Mouse (Mus musculus) midbrain, embryonic 12.5 days (tissue): ENCODE measurements at regions not wholly inside any gene's neighbourhood (a gene's known extent, or its start where the extent isn't known, plus 50 kb on each side); places are given as distances from the start of the nearest gene placed in this dataset.

ENCODE experiments used
- ATAC-seq: fragments of 200-750 bp; cut with Nextera tagmentation; 2 replicates; pipeline ENCODE4 v1.8.0; 2017; ENCODE audit warnings: low read depth, moderate TSS enrichment, moderate library complexity; ENCODE audit not compliant: low FRiP score
- H3K27ac ChIP-seq: fragments of 300-500 bp; sonication (generic); replicated peaks from 2 replicates; pipeline ENCODE4 v1.5.1; 2016; ENCODE audit warnings: mild to moderate bottlenecking
- H3K27me3 ChIP-seq: fragments of 300-500 bp; sonication (generic); 2 replicates; pipeline ENCODE4 v1.6.1; 2016; ENCODE audit warnings: mild to moderate bottlenecking
- H3K36me3 ChIP-seq: fragments of 300-500 bp; sonication (generic); 2 replicates; pipeline ENCODE4 v1.6.1; 2016
- H3K4me1 ChIP-seq: fragments of 300-500 bp; sonication (generic); 2 replicates; pipeline ENCODE4 v1.6.1; 2016
- H3K4me2 ChIP-seq: fragments of 300-500 bp; sonication (generic); replicated peaks from 2 replicates; pipeline ENCODE4 v1.6.1; 2016; ENCODE audit warnings: mild to moderate bottlenecking, moderate library complexity
- H3K4me3 ChIP-seq: fragments of 300-500 bp; sonication (generic); 2 replicates; pipeline ENCODE4 v1.5.1; 2016; ENCODE audit warnings: mild to moderate bottlenecking
- H3K9ac ChIP-seq: fragments of 300-500 bp; sonication (generic); replicated peaks from 2 replicates; pipeline ENCODE4 v1.6.1; 2016; ENCODE audit warnings: mild to moderate bottlenecking, moderate library complexity
- H3K9me3 ChIP-seq: fragments of 300-500 bp; sonication (generic); 2 replicates; pipeline ENCODE4 v1.6.1; 2016; ENCODE audit warnings: mild to moderate bottlenecking
- WGBS: fragments of 180-500 bp; shearing (Covaris S2); methylation state at CpG from one replicate; pipeline ENCODE4 v1.1.7; 2016; 5-methylcytosine and 5-hydroxymethylcytosine counted together

GRCm38 (mm10) chr13:70281051-70281847 lies 356.2 kb downstream of the Ice1 start:
- no peak overlapping the region for H3K4me3 ChIP-seq
- ATAC-seq, result no peak
- 0 out of 2 replicates have a peak, but pooled peaks cover 8% of the 10 kb centered on the region for H3K4me1 ChIP-seq
- WGBS, result 82% methylated on average over 7 of the region's 7 CpGs
- H3K36me3 ChIP-seq, result no peaks in the 10 kb centered on the region
- no peak overlapping the region for H3K9ac ChIP-seq
- no peaks in the 10 kb centered on the region for H3K9me3 ChIP-seq
- no peak overlapping the region for H3K4me2 ChIP-seq
- no peaks in the 10 kb centered on the region for H3K27me3 ChIP-seq
- H3K27ac ChIP-seq, result no peak overlapping the region

DNA sequence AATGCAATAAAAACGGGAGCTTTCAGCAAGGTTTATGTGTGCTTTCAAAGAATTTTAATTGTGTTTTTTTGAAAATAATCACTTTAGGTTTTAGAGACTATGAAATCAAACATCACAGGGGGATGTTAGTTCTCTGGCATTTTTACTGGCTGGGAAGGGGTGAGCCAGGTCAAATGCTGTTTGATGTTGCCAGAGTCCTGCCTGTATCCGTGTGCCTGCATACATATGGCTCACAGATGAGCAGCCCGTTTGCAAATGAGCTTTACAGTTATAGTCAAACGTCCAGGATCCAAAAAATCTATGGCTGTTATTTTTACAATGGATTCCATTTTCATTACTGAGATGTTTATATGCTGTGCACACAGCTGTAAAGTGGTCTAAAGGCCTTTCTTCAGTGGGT lies 354.7 kb downstream of the Ice1 start:
- Histone ChIP-seq H3K4me2 (no peak overlapping the region), H3K4me1 (0 out of 2 replicates have a peak, but pooled peaks cover 8% of the 10 kb centered on the region), H3K9me3 (no peaks in the 10 kb centered on the region), H3K4me3 (no peak overlapping the region), H3K27ac (no peak overlapping the region), H3K27me3 (no peaks in the 10 kb centered on the region), H3K36me3 (no peaks in the 10 kb centered on the region), H3K9ac (no peak overlapping the region)
- ATAC-seq, result no peak
- WGBS, result 38% methylated on average over 4 of the region's 4 CpGs

DNA sequence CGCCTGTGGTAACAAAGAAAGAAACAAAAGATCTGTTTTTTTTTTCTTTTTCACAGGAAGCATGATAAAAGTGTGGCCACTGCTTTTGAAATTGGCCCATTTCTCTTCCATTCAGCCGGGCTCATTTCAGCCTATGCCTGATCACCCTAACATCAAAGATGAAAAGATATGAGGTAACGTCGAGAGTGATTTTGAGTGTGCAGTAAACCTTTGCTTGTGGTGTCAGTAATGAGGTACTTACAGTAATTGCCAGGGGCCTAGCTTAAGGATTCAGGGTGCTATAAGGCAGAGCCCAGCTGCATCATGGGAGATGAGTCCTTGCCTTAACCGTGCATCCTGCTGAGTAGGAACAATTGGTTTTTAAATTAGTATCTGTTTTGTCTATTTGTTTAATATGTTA lies 354.2 kb downstream of the Ice1 start:
- 0 out of 2 replicates have a peak, but pooled peaks have one; percentile 52 for ATAC-seq

DNA sequence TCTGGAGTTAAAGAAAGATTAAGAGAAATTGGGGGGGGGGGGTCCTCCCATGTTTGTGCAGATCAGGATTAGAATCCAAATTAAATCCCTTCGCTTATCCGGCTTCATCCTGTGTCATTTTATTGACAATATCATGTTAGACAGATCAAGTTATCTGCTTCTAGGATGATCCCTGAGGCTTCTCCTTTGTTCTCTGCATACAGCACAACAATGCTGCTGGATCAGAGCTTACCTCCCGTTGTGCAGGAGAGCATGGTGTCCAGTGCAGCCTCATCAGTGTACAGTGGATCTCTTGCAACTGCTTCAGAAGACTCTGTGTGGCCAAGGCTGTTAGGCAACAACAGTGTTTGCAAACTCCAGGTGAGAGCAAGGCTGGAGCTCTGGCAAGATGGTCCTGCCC lies 344.7 kb downstream of the Ice1 start:
- H3K4me3 ChIP-seq, result no peak overlapping the region
- no peak overlapping the region for H3K4me2 ChIP-seq
- no peaks in the 10 kb centered on the region for H3K9me3 ChIP-seq
- no peak for ATAC-seq
- no peaks in the 10 kb centered on the region for H3K36me3 ChIP-seq
- H3K4me1 ChIP-seq, result no peaks in the 10 kb centered on the region
- H3K27me3 ChIP-seq, result no peaks in the 10 kb centered on the region; the same call in 1 of the 2 replicates
- no peak overlapping the region for H3K27ac ChIP-seq
- WGBS, result 23% methylated on average over 3 of the region's 3 CpGs
- no peak overlapping the region for H3K9ac ChIP-seq

More for the DNA sequence above, 354.2 kb downstream of the Ice1 start:
- 0 out of 2 replicates have a peak, but pooled peaks cover 8% of the 10 kb centered on the region for H3K4me1 ChIP-seq
- H3K27ac ChIP-seq, result no peak overlapping the region
- H3K9me3 ChIP-seq, result no peaks in the 10 kb centered on the region
- no peaks in the 10 kb centered on the region for H3K36me3 ChIP-seq
- H3K4me3 ChIP-seq, result no peak overlapping the region
- H3K4me2 ChIP-seq, result no peak overlapping the region
- no peak overlapping the region for H3K9ac ChIP-seq
- 45% methylated on average over 5 of the region's 5 CpGs for WGBS
- no peaks in the 10 kb centered on the region for H3K27me3 ChIP-seq

GRCm38 (mm10) chr13:70303953-70304525 lies 333.4 kb downstream of the Ice1 start:
- Histone ChIP-seq H3K4me2 (no peak overlapping the region), H3K9me3 (no peaks in the 10 kb centered on the region), H3K27me3 (no peaks in the 10 kb centered on the region), H3K4me3 (no peak overlapping the region), H3K36me3 (no peaks in the 10 kb centered on the region), H3K9ac (no peak overlapping the region), H3K4me1 (peaks cover 6% of the 10 kb centered on the region; the same call in 1 of the 2 replicates), H3K27ac (no peak overlapping the region)
- ATAC-seq, result no peak
- 61% methylated on average over 5 of the region's 5 CpGs for WGBS

DNA sequence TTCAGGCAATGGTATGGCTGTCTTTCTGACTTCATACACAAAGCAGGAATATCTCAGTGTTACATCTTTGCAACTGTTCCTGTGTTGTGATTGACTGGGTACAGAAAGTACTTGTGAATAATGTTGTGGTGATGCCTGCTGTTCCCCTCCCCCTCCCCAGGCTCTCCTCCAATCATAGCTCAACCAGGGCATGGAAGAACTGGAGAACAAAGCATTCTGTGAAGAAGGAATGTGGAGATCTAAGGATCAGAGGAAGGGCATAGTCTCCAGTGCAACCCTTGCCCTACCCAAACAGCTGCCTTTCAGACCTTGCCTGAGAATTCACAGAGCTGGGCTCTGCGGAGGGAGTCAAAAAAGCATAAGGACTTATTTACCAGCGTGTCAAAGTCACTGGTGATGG lies 326.9 kb downstream of the Ice1 start:
- no peak overlapping the region for H3K27ac ChIP-seq
- no peak overlapping the region for H3K9ac ChIP-seq
- H3K4me3 ChIP-seq, result no peak overlapping the region
- 21% methylated on average over 2 of the region's 2 CpGs for WGBS
- H3K4me2 ChIP-seq, result no peak overlapping the region
- peaks cover 13% of the 10 kb centered on the region for H3K4me1 ChIP-seq
- peak; percentile 49 for ATAC-seq
- no peaks in the 10 kb centered on the region for H3K36me3 ChIP-seq
- H3K27me3 ChIP-seq, result no peaks in the 10 kb centered on the region
- no peaks in the 10 kb centered on the region for H3K9me3 ChIP-seq

DNA sequence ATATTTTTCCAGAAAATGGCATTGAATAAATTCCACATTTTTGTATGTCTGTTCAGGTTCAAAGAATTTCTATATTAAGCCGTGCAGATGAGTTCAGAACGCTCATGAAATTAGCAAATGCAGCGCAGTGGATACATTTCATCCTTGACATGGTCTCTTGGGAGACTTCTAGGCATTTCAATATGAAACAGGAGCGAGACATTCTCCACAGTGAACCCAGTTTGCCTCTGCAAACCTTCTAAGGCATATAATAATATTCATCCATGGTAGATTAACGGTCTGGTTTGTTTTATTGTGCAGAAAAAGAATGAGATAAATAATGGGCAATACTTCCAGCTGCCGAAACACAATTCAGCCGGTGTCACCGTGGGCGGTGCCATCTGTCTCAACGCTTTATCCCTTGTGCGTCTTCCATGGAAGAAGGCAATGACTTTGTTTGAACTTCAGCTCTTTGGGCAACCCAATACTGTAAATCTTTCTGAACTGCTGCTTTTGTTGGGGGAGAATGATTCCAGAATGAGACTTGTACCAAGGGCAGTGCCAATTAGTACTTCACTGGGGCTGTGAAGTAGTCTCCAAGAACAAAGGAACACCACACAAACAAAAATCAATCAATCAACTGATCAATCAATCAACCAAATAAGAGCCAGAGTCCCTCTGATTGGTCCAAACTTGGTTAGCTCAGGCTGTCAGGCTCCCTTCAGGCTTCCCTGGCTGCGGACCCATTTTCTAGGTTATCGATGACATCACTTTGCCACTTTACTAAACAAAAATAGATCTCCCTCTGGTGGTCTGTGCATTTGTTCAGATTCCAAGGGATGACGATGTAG lies 326.0 kb downstream of the Ice1 start:
- WGBS, result 69% methylated on average over 14 of the region's 14 CpGs

GRCm38 (mm10) chr13:70313205-70313604 lies 324.2 kb downstream of the Ice1 start:
- no peaks in the 10 kb centered on the region for H3K36me3 ChIP-seq
- no peak overlapping the region for H3K4me3 ChIP-seq
- H3K4me2 ChIP-seq, result no peak overlapping the region
- ATAC-seq, result no peak
- peaks cover 13% of the 10 kb centered on the region for H3K4me1 ChIP-seq
- no peaks in the 10 kb centered on the region for H3K27me3 ChIP-seq
- no peak overlapping the region for H3K9ac ChIP-seq
- 82% methylated on average over 2 of the region's 2 CpGs for WGBS
- no peaks in the 10 kb centered on the region for H3K9me3 ChIP-seq
- no peak overlapping the region for H3K27ac ChIP-seq

More for the DNA sequence above, 326.0 kb downstream of the Ice1 start:
- no peak for ATAC-seq
- H3K27me3 ChIP-seq, result no peaks in the 10 kb centered on the region
- H3K9me3 ChIP-seq, result no peaks in the 10 kb centered on the region
- peaks cover 13% of the 10 kb centered on the region for H3K4me1 ChIP-seq
- H3K9ac ChIP-seq, result no peak overlapping the region
- no peaks in the 10 kb centered on the region for H3K36me3 ChIP-seq
- no peak overlapping the region for H3K4me3 ChIP-seq
- H3K4me2 ChIP-seq, result no peak overlapping the region
- no peak overlapping the region for H3K27ac ChIP-seq

GRCm38 (mm10) chr13:70323537-70323936 lies 313.9 kb downstream of the Ice1 start:
- H3K4me1 ChIP-seq, result no peaks in the 10 kb centered on the region
- ATAC-seq, result no peak
- H3K4me2 ChIP-seq, result no peak overlapping the region
- H3K4me3 ChIP-seq, result no peak overlapping the region
- no peak overlapping the region for H3K27ac ChIP-seq
- H3K9ac ChIP-seq, result no peak overlapping the region
- no peaks in the 10 kb centered on the region for H3K36me3 ChIP-seq
- H3K9me3 ChIP-seq, result no peaks in the 10 kb centered on the region
- WGBS, result 54% methylated on average over 1 of the region's 1 CpGs
- H3K27me3 ChIP-seq, result no peaks in the 10 kb centered on the region

DNA sequence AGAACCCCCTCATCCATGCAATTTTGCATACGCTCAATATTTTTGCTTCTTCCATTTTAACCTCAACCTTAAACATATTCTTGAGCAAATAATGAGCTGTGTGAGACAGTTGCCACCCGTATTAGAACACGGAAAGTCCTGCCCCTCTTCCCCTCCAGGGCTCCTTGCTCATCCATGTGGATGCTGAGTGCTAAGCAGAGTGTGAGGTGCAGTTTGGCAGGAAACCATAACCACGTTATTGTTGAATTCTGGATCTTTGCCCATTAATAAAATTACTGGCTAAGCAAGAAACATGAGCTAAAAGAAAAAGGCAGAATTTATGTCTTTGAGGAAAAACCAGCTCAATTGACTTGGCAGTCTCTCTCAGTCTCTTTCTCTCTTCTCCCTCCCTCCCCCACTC lies 301.4 kb downstream of the Ice1 start:
- Histone ChIP-seq H3K4me2 (no peak overlapping the region), H3K27ac (no peak overlapping the region), H3K4me3 (no peak overlapping the region), H3K9ac (no peak overlapping the region), H3K36me3 (no peaks in the 10 kb centered on the region), H3K27me3 (no peaks in the 10 kb centered on the region), H3K9me3 (no peaks in the 10 kb centered on the region), H3K4me1 (peaks cover 7% of the 10 kb centered on the region; the same call in 1 of the 2 replicates)
- 80% methylated on average over 4 of the region's 4 CpGs for WGBS
- no peak for ATAC-seq

DNA sequence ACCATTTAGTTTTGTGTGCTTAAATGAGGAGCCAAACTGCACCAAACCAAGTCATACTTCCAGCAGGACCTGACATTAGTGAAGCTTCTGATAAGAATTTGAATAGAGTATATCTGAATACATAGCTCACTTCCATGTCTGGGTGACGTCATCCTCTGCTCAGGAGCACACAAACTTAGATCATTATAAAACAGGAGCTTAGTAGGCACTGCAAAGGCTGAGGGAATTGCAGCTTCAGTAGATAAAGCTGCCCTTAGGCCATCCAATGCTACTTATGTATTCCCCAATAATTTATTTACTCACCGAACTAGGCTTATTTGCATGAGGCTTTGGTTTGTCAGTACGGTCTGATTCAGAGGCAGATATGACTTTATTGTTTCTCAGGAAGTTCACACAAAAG lies 297.0 kb downstream of the Ice1 start:
- no peak overlapping the region for H3K4me3 ChIP-seq
- peaks cover 1% of the 10 kb centered on the region; the same call in 1 of the 2 replicates for H3K27me3 ChIP-seq
- no peaks in the 10 kb centered on the region for H3K9me3 ChIP-seq
- H3K4me1 ChIP-seq, result peaks cover 23% of the 10 kb centered on the region
- H3K9ac ChIP-seq, result no peak overlapping the region
- no peak for ATAC-seq
- no peaks in the 10 kb centered on the region for H3K36me3 ChIP-seq
- 56% methylated on average over 3 of the region's 3 CpGs for WGBS
- H3K4me2 ChIP-seq, result no peak overlapping the region
- no peak overlapping the region for H3K27ac ChIP-seq
